In genomic region chr2:26325386-26326181, GRCm38 (mm10) we compare ENCODE assay signal across 7 mouse cellular contexts. TPM values are rescaled to one million over a fixed set of nuclear protein-coding genes. Genes with fewer than 3 reads are reported as not detected.
DNase-seq lines count a peak whose midpoint lies in the region; ATAC-seq and TF ChIP-seq lines count a peak whose summit lies in the region.

No protein-coding gene starts in this region.

- peak; percentile 90 to 98 (median 96) for TF ChIP-seq CTCF in MEL (IDR thresholded peaks at IDR 0.05 in 2 of 3, conservative IDR thresholded peaks at IDR 0.05 in 1 of 3; ENCODE audit: control insufficient read depth in 1 of 3, insufficient read depth in 1 of 3, low read depth in 2 of 3, low read length in 3 of 3, poor library complexity in 1 of 3, severe bottlenecking in 1 of 3)
- TF ChIP-seq CTCF in small intestine, adult 2 months (IDR thresholded peaks at IDR 0.05; ENCODE audit: extremely low read depth, insufficient read length, insufficient replicate concordance, low read depth, low read length) = peak; percentile 89

- H3K27me3 ChIP-seq in MEL (ENCODE audit: control insufficient read depth in 1 of 2, insufficient read depth in 2 of 2, low read length in 2 of 2) = no peaks in the 10 kb centered on the region
- H3K27me3 ChIP-seq in kidney, embryonic 14.5 days (ENCODE audit: control insufficient read depth, insufficient read depth, low read length) = no peaks in the 10 kb centered on the region
- H3K27me3 ChIP-seq in small intestine, adult 2 months (ENCODE audit: control insufficient read depth, insufficient read depth, low read length) = no peaks in the 10 kb centered on the region

- peak overlapping the region; percentile 35; the same call in 1 of the 2 replicates for H3K9ac ChIP-seq in MEL (ENCODE audit: control insufficient read depth, low read depth, low read length, poor library complexity, severe bottlenecking)
- H3K9ac ChIP-seq in kidney, embryonic 14.5 days (ENCODE audit: low read depth, low read length) = no peak overlapping the region

- ATAC-seq in common myeloid progenitor, adult 5-6 weeks (replicated peaks; ENCODE audit: low read depth, poor library complexity, severe bottlenecking) = peak; percentile 77
- peak; percentile 77 for ATAC-seq in granulocyte monocyte progenitor cell, adult 5-6 weeks (replicated peaks; ENCODE audit: poor library complexity, severe bottlenecking)
- peak; percentile 73 for ATAC-seq in kidney, embryonic 14.5 days (ENCODE audit: low FRiP score, low TSS enrichment)

- TF ChIP-seq RAD21 in MEL (IDR thresholded peaks at IDR 0.05; ENCODE audit: low read depth, low read length) = peak; percentile 81

- H3K4me2 ChIP-seq in kidney, embryonic 14.5 days (replicated peaks; ENCODE audit: low read depth, low read length) = no peak overlapping the region

- H3K4me1 ChIP-seq in MEL (ENCODE audit: control insufficient read depth in 1 of 2, insufficient read depth in 2 of 2, low read length in 2 of 2) = no peaks in the 10 kb centered on the region; a peak in 1 of 4 replicates
- no peaks in the 10 kb centered on the region for H3K4me1 ChIP-seq in kidney, embryonic 14.5 days (ENCODE audit: control insufficient read depth, insufficient read depth, low read length)
- no peaks in the 10 kb centered on the region for H3K4me1 ChIP-seq in small intestine, adult 2 months (ENCODE audit: control insufficient read depth, insufficient read depth, insufficient read length, low read length)

- peak; percentile 72 for DNase-seq in CD4-positive helper T cell, adult 2 months (ENCODE audit: low read depth, low spot score)
- peak; percentile 85 for DNase-seq in MEL (ENCODE audit: low read depth, low spot score)
- peak; percentile 67 for DNase-seq in lung, postnatal 25 days (ENCODE audit: low spot score)

- no peak for TF ChIP-seq POLR2A in MEL (IDR thresholded peaks at IDR 0.05; ENCODE audit: control insufficient read depth in 1 of 2, insufficient read depth in 1 of 2, low read depth in 1 of 2, low read length in 2 of 2, poor library complexity in 1 of 2)
- TF ChIP-seq POLR2A in small intestine, adult 2 months (IDR thresholded peaks at IDR 0.05; ENCODE audit: low read depth, low read length) = no peak

- TF ChIP-seq EP300 in MEL (IDR thresholded peaks at IDR 0.05; ENCODE audit: low read depth in 1 of 2, low read length in 2 of 2) = no peak

- no peaks in the 10 kb centered on the region for H3K79me2 ChIP-seq in MEL (ENCODE audit: control insufficient read depth, insufficient read depth, low read length, poor library complexity)

- WGBS in kidney, embryonic 14.5 days = 71% methylated on average over 15 of the region's 15 CpGs
- 62% methylated on average over 15 of the region's 15 CpGs for WGBS in small intestine, adult 2 months

- no peak overlapping the region for H3K27ac ChIP-seq in MEL (ENCODE audit: control insufficient read depth, low read depth, low read length)
- no peak overlapping the region for H3K27ac ChIP-seq in kidney, embryonic 14.5 days (ENCODE audit: low read depth, low read length)
- no peak overlapping the region for H3K27ac ChIP-seq in small intestine, adult 2 months (ENCODE audit: insufficient read depth, low read depth, low read length)

- H3K4me3 ChIP-seq in MEL (ENCODE audit: control insufficient read depth in 1 of 2, insufficient read depth in 1 of 2, low read depth in 2 of 2, low read length in 2 of 2) = no peak overlapping the region
- no peak overlapping the region for H3K4me3 ChIP-seq in kidney, embryonic 14.5 days (ENCODE audit: low read length)
- H3K4me3 ChIP-seq in small intestine, adult 2 months (ENCODE audit: low read depth, low read length) = no peak overlapping the region

- no peaks in the 10 kb centered on the region for H3K36me3 ChIP-seq in MEL (ENCODE audit: control insufficient read depth in 1 of 2, insufficient read depth in 2 of 2, low read length in 2 of 2)
- H3K36me3 ChIP-seq in kidney, embryonic 14.5 days (ENCODE audit: control insufficient read depth, insufficient read depth, low read length) = peaks cover 72% of the 10 kb centered on the region
- no peaks in the 10 kb centered on the region for H3K36me3 ChIP-seq in small intestine, adult 2 months (ENCODE audit: control insufficient read depth, insufficient read depth, low read length)

- H3K9me3 ChIP-seq in MEL (replicated peaks; ENCODE audit: insufficient read depth, low read length) = no peaks in the 10 kb centered on the region
- no peaks in the 10 kb centered on the region for H3K9me3 ChIP-seq in kidney, embryonic 14.5 days (ENCODE audit: control insufficient read depth, low read length)

TF ChIP-seq in MEL, 35 proteins besides CTCF, POLR2A, EP300 and RAD21:
- peak; percentile 78 for TF ChIP-seq SMC3 (IDR thresholded peaks at IDR 0.05; ENCODE audit: low read depth, low read length)
- TF ChIP-seq MYC (IDR thresholded peaks at IDR 0.05; ENCODE audit: low read depth, low read length) = 0 out of 2 replicates have a peak, but pooled peaks have one; percentile 51
- TF ChIP-seq ZMIZ1 (IDR thresholded peaks at IDR 0.05; ENCODE audit: low read depth, low read length) = no peak
- TF ChIP-seq ZC3H11A (IDR thresholded peaks at IDR 0.05; ENCODE audit: low read depth, low read length) = peak; percentile 46

RNA-seq across cellular contexts. Expression of gene Gpsm1, which starts 10.3 kb away (rescaled TPM):
- 1.4 and 1.7 TPM in 2 replicates for total RNA-seq in MEL (2012; rRNA removed)
- 1 to 10 TPM in 1 of 2 experiments, not detected in 1; 6.9 TPM for polyA plus RNA-seq in MEL (2012; ENCODE audit: insufficient read depth in 1 of 2, insufficient read length in 2 of 2, low read depth in 1 of 2, low replicate concordance in 2 of 2, missing spikeins in 1 of 2)
- total RNA-seq in common myeloid progenitor, adult 5-6 weeks (2017) = 14.4 and 23.8 TPM in 2 replicates
- 7.0 and 16.3 TPM in 2 replicates for total RNA-seq in granulocyte monocyte progenitor cell, adult 5-6 weeks (2014; fragmentation: Nextera tagmentation)
- total RNA-seq in granulocyte monocyte progenitor cell, adult 5-6 weeks (2017) = 10.6 and 13.8 TPM in 2 replicates
- polyA plus RNA-seq in kidney, embryonic 14.5 days (2014; fragmentation: Nextera tagmentation; extraction: Ambion mirVana) = 25.7 and 27.1 TPM in 2 replicates
- polyA plus RNA-seq in small intestine, adult 2 months (2012; rRNA removed) = 7.1 and 8.1 TPM in 2 replicates

RNA-seq across cellular contexts. Expression of gene Dnlz, which starts 26.3 kb away (rescaled TPM):
- 17.4 and 21.8 TPM in 2 replicates for total RNA-seq in MEL (2012; rRNA removed)
- 10 to 100 TPM in 1 of 2 experiments, not detected in 1; 27.7 TPM for polyA plus RNA-seq in MEL (2012; ENCODE audit: insufficient read depth in 1 of 2, insufficient read length in 2 of 2, low read depth in 1 of 2, low replicate concordance in 2 of 2, missing spikeins in 1 of 2)
- 7.1 and 9.1 TPM in 2 replicates for total RNA-seq in common myeloid progenitor, adult 5-6 weeks (2017)
- total RNA-seq in granulocyte monocyte progenitor cell, adult 5-6 weeks (2014; fragmentation: Nextera tagmentation) = 9.5 and 10.4 TPM in 2 replicates
- total RNA-seq in granulocyte monocyte progenitor cell, adult 5-6 weeks (2017) = 5.9 and 7.6 TPM in 2 replicates
- 27.4 and 33.3 TPM in 2 replicates for polyA plus RNA-seq in kidney, embryonic 14.5 days (2014; fragmentation: Nextera tagmentation; extraction: Ambion mirVana)
- 12.6 and 23.7 TPM in 2 replicates for polyA plus RNA-seq in small intestine, adult 2 months (2012; rRNA removed)

RNA-seq across cellular contexts. Expression of gene Ccdc187, which starts 31.2 kb away (rescaled TPM):
- total RNA-seq in MEL (2012; rRNA removed) = not detected in 2 replicates
- not detected for polyA plus RNA-seq in MEL (2012; ENCODE audit: insufficient read depth in 1 of 2, insufficient read length in 2 of 2, low read depth in 1 of 2, low replicate concordance in 2 of 2, missing spikeins in 1 of 2)
- not detected in 2 replicates for total RNA-seq in common myeloid progenitor, adult 5-6 weeks (2017)
- total RNA-seq in granulocyte monocyte progenitor cell, adult 5-6 weeks (2014; fragmentation: Nextera tagmentation) = not detected in 2 replicates
- total RNA-seq in granulocyte monocyte progenitor cell, adult 5-6 weeks (2017) = not detected in 2 replicates
- polyA plus RNA-seq in kidney, embryonic 14.5 days (2014; fragmentation: Nextera tagmentation; extraction: Ambion mirVana) = 0.04 TPM in 1 of 2 replicates, not detected in the other
- 0.34 and 0.36 TPM in 2 replicates for polyA plus RNA-seq in small intestine, adult 2 months (2012; rRNA removed)

RNA-seq across cellular contexts. Expression of gene Card9, which starts 35.1 kb away (rescaled TPM):
- total RNA-seq in MEL (2012; rRNA removed) = 0.16 and 0.35 TPM in 2 replicates
- under 1 TPM in 1 of 2 experiments, not detected in 1; 0.72 TPM for polyA plus RNA-seq in MEL (2012; ENCODE audit: insufficient read depth in 1 of 2, insufficient read length in 2 of 2, low read depth in 1 of 2, low replicate concordance in 2 of 2, missing spikeins in 1 of 2)
- total RNA-seq in common myeloid progenitor, adult 5-6 weeks (2017) = 41.9 and 46.4 TPM in 2 replicates
- total RNA-seq in granulocyte monocyte progenitor cell, adult 5-6 weeks (2014; fragmentation: Nextera tagmentation) = 42.3 and 55.8 TPM in 2 replicates
- 121 and 122 TPM in 2 replicates for total RNA-seq in granulocyte monocyte progenitor cell, adult 5-6 weeks (2017)
- polyA plus RNA-seq in kidney, embryonic 14.5 days (2014; fragmentation: Nextera tagmentation; extraction: Ambion mirVana) = 0.24 and 0.53 TPM in 2 replicates
- polyA plus RNA-seq in small intestine, adult 2 months (2012; rRNA removed) = 3.3 and 4.5 TPM in 2 replicates

RNA-seq across cellular contexts. Expression of gene Snapc4, which starts 54.9 kb away (rescaled TPM):
- total RNA-seq in MEL (2012; rRNA removed) = 40.3 and 49.3 TPM in 2 replicates
- polyA plus RNA-seq in MEL (2012; ENCODE audit: insufficient read depth in 1 of 2, insufficient read length in 2 of 2, low read depth in 1 of 2, low replicate concordance in 2 of 2, missing spikeins in 1 of 2) = 10 to 100 TPM in 1 of 2 experiments, not detected in 1; 57.6 TPM
- total RNA-seq in common myeloid progenitor, adult 5-6 weeks (2017) = 45.1 TPM in 2 replicates
- total RNA-seq in granulocyte monocyte progenitor cell, adult 5-6 weeks (2014; fragmentation: Nextera tagmentation) = 23.4 and 56.4 TPM in 2 replicates
- total RNA-seq in granulocyte monocyte progenitor cell, adult 5-6 weeks (2017) = 25.9 and 46.0 TPM in 2 replicates
- polyA plus RNA-seq in kidney, embryonic 14.5 days (2014; fragmentation: Nextera tagmentation; extraction: Ambion mirVana) = 24.6 and 29.3 TPM in 2 replicates
- 14.0 and 20.4 TPM in 2 replicates for polyA plus RNA-seq in small intestine, adult 2 months (2012; rRNA removed)
